Mouse (Mus musculus) right cerebral cortex, postnatal 10 days (tissue): ENCODE data around the gene Nsf.
"Not testable (repeated sequence)": the region's sequence is repeated elsewhere in the genome, so short reads cannot be mapped to it uniquely, and the experiment has no call there.

Source experiments
- DNase-seq, 2 experiments: peaks; one replicate each; pipeline ENCODE4 v3.0.0; 2021; ENCODE audit warnings: low spot score in 2 of 2

Nsf gene

GRCm38 (mm10) chr11:103892831-103893230 is 61.0 kb downstream of the Nsf start:
- DNase-seq, result no peak

- DNase-seq, result no peak
Measured at GRCm38 (mm10) chr11:103891781-103892180, 62.1 kb downstream of the Nsf start.

GRCm38 (mm10) chr11:103890337-103891186 is 63.3 kb downstream of the Nsf start:
- DNase-seq, result peak; percentile 39 to 51

GRCm38 (mm10) chr11:103887724-103888410 is 66.0 kb downstream of the Nsf start:
- no peak for DNase-seq

- DNase-seq, result peak in 1 of 2 experiments; percentile 47
Measured at GRCm38 (mm10) chr11:103884749-103885383, 69.0 kb downstream of the Nsf start.

- no peak for DNase-seq
Measured at GRCm38 (mm10) chr11:103883793-103884192, 70.1 kb downstream of the Nsf start.

- not testable (repeated sequence) for DNase-seq
Measured at GRCm38 (mm10) chr11:103879476-103879875, 74.4 kb downstream of the Nsf start.

- no peak for DNase-seq
Measured at GRCm38 (mm10) chr11:103878441-103878840, 75.4 kb downstream of the Nsf start.

- no peak for DNase-seq
Measured at GRCm38 (mm10) chr11:103870352-103870751, 83.5 kb downstream of the Nsf start.

GRCm38 (mm10) chr11:103867702-103868101 is 86.2 kb downstream of the Nsf start:
- no peak for DNase-seq

GRCm38 (mm10) chr11:103865346-103865745 is 88.5 kb downstream of the Nsf start:
- no peak for DNase-seq

GRCm38 (mm10) chr11:103864486-103864885 is 89.4 kb downstream of the Nsf start:
- DNase-seq, result no peak

- no peak for DNase-seq
Measured at GRCm38 (mm10) chr11:103862951-103863350, 90.9 kb downstream of the Nsf start.

- DNase-seq, result no peak
Measured at GRCm38 (mm10) chr11:103859933-103860610, 93.8 kb downstream of the Nsf start.

GRCm38 (mm10) chr11:103858760-103859159 is 95.1 kb downstream of the Nsf start:
- no peak for DNase-seq

GRCm38 (mm10) chr11:103856641-103857040 is 97.2 kb downstream of the Nsf start:
- no peak for DNase-seq

GRCm38 (mm10) chr11:103854294-103854693 is 99.6 kb downstream of the Nsf start:
- DNase-seq, result no peak

GRCm38 (mm10) chr11:103853284-103853920 is 100.5 kb downstream of the Nsf start:
- no peak for DNase-seq

GRCm38 (mm10) chr11:103852590-103853283 is 101.1 kb downstream of the Nsf start:
- DNase-seq, result no peak

GRCm38 (mm10) chr11:103848287-103848686 is 105.6 kb downstream of the Nsf start:
- no peak for DNase-seq

GRCm38 (mm10) chr11:103840834-103841233 is 113.0 kb downstream of the Nsf start:
- DNase-seq, result peak; percentile 69 to 75
